Mouse (Mus musculus): Measurements from ENCODE around the gene Ptprc. TPM values are rescaled to one million over a fixed set of nuclear protein-coding genes. Genes with fewer than 3 reads are reported as not detected.

Ptprc gene
- polyA plus RNA-seq, 1 experiment from 2014 or later: 2.6 TPM

DNA sequence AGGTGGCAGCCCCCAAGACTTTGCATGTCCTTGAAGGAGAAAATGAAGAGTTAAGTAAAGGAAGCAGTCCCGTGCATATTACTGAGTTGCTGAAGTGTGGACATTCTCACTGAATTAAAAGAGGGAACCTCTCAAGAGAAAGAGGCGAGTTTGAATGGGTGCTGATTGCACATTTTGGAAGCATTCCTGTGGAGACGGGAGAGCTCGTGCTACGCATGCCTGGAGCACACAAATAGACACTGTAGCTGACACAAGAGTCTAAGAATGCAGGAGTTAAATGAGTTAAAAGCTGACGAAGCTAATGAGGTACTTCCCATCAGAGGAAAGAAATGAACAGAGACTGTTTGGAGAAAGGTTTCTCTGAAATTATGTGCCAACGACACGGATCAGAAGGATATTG lies 48.7 kb downstream of the Ptprc start:
- Histone ChIP-seq H3K27me3 (no peaks in the 10 kb centered on the region), H3K36me3 (no peaks in the 10 kb centered on the region), H3K9ac (no peak overlapping the region), H3K4me3 (no peak overlapping the region), H3K4me1 (replicated peaks) (0 out of 2 replicates have a peak, but pooled peaks cover 5% of the 10 kb centered on the region), H3K27ac (no peak overlapping the region), H3K9me3 (replicated peaks) (no peaks in the 10 kb centered on the region), H3K4me2 (peak overlapping the region; percentile 41)
- 38% methylated on average over 8 of the region's 8 CpGs for WGBS
- ATAC-seq (replicated peaks; ENCODE audit: insufficient number of reproducible peaks, insufficient read depth, low FRiP score, low read depth): no peak

DNA sequence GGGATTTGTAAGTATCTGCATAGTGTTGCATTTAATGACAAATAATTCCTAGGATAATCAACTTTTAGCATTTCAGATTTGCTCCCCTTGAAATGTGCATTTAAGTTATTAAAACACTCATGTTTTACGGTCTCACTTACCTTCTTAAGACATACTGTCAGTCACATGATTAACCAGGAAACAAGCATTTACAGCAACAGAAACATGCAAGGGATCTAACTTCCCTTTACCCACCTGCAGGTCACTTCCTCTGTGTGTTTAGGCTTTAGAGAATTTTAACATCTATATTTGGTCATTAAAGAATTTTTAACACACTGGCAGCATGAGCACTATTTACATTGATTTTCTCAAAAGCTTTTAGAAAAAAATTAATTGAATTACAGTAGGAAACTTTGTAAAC lies 50.2 kb downstream of the Ptprc start:
- ATAC-seq (replicated peaks; ENCODE audit: insufficient number of reproducible peaks, insufficient read depth, low FRiP score, low read depth): no peak
- Histone ChIP-seq H3K9ac (no peak overlapping the region), H3K4me1 (replicated peaks) (0 out of 2 replicates have a peak, but pooled peaks cover 5% of the 10 kb centered on the region), H3K4me2 (no peak overlapping the region), H3K9me3 (replicated peaks) (no peaks in the 10 kb centered on the region), H3K27me3 (no peaks in the 10 kb centered on the region), H3K4me3 (no peak overlapping the region), H3K36me3 (no peaks in the 10 kb centered on the region), H3K27ac (no peak overlapping the region)
- 70% methylated on average over 1 of the region's 1 CpGs for WGBS

DNA sequence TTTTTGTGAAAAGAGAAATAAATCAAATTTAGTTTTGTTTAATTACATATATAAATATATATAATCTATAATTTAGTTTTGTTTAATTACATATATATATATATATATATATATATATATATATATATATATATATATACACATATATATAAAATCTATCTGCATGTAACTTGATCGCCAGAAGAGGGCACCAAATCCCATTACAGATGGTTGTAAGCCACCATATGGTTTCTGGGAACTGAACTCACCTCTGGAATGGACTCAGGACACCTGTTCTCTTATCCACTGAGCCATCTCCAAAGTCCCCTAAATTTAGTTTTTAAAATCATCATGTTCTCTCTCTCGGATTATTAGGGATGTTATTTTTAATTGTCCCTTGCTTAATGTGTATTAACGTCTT lies 51.6 kb downstream of the Ptprc start:
- no peaks in the 10 kb centered on the region for H3K36me3 ChIP-seq
- H3K9me3 ChIP-seq (replicated peaks): no peaks in the 10 kb centered on the region
- H3K27me3 ChIP-seq: no peaks in the 10 kb centered on the region
- no peak for ATAC-seq (replicated peaks; ENCODE audit: insufficient number of reproducible peaks, insufficient read depth, low FRiP score, low read depth)
- H3K4me2 ChIP-seq: no peak overlapping the region
- H3K4me3 ChIP-seq: no peak overlapping the region
- no peak overlapping the region for H3K27ac ChIP-seq
- WGBS: 39% methylated on average over 3 of the region's 3 CpGs
- no peak overlapping the region for H3K9ac ChIP-seq
- 0 out of 2 replicates have a peak, but pooled peaks cover 5% of the 10 kb centered on the region for H3K4me1 ChIP-seq (replicated peaks)

DNA sequence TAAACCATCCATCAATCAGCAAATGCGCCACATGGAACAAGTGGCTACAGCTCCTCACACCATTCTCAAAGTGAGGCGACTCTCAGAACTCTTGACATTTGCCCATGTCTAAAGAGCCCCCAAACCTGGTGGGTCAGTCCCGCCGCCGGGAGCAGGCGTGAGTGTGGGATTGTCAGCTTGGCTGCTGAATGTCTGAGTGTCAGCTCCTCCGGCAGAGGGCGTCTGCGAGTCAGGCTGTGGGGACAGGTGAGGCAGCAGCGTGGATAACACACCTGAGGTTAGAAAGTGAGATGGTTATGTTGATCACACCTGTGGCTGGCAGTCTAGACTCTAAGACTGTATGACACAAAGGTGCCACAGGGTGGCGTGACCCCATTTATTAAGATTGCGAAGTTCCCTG lies 55.6 kb downstream of the Ptprc start:
- Histone ChIP-seq H3K4me3 (no peak overlapping the region), H3K9ac (no peak overlapping the region), H3K36me3 (no peaks in the 10 kb centered on the region), H3K27me3 (no peaks in the 10 kb centered on the region), H3K9me3 (replicated peaks) (no peaks in the 10 kb centered on the region), H3K27ac (no peak overlapping the region), H3K4me1 (replicated peaks) (no peaks in the 10 kb centered on the region), H3K4me2 (no peak overlapping the region)
- ATAC-seq (replicated peaks; ENCODE audit: insufficient number of reproducible peaks, insufficient read depth, low FRiP score, low read depth): no peak
- 53% methylated on average over 12 of the region's 12 CpGs for WGBS

DNA sequence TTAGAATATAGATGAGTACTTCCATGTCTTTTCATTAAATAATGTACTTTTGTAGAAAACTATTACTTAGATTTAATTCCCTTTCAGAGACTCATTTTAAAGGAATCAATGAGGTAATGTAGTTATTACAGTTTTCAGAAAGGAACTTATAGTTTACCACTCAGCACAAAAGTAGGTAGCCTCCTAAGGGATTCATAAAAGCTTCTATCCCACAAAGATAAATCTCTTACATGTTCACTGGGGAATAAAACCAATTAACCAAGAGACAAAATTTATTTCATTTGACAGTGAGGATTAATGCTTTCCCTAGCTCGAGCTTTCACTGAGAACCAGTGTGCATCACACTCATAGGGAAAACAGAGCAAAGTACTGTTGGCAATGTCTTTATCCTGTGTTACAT lies 82.3 kb downstream of the Ptprc start:
- Histone ChIP-seq H3K4me3 (no peak overlapping the region), H3K9ac (no peak overlapping the region), H3K27ac (no peak overlapping the region), H3K27me3 (no peaks in the 10 kb centered on the region), H3K9me3 (replicated peaks) (no peaks in the 10 kb centered on the region), H3K4me2 (no peak overlapping the region), H3K36me3 (no peaks in the 10 kb centered on the region), H3K4me1 (replicated peaks) (no peaks in the 10 kb centered on the region)
- no peak for ATAC-seq (replicated peaks; ENCODE audit: insufficient number of reproducible peaks, insufficient read depth, low FRiP score, low read depth)
- WGBS: 53% methylated on average over 1 of the region's 1 CpGs

DNA sequence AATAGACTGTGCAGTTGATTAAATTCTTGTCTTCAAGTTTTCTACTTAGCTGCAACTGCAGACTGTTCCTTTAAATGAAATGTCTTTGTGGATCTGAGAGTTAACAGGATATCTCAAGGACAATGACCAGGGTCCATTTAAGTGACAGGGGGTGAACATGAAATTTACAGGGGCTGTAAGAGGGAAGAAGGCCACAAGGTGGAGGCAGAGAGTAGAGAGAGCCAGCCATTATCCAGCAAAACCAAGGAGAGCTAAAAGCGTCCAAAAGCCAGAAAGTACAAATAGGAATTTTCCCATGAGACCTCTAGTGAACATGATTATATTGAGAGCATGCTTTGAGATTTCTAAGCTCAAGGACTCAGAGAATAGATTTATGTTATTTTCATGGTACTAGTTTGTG lies 89.7 kb downstream of the Ptprc start:
- Histone ChIP-seq H3K4me2 (no peak overlapping the region), H3K36me3 (no peaks in the 10 kb centered on the region), H3K4me3 (no peak overlapping the region), H3K9me3 (replicated peaks) (no peaks in the 10 kb centered on the region), H3K9ac (no peak overlapping the region), H3K27me3 (no peaks in the 10 kb centered on the region), H3K4me1 (replicated peaks) (no peaks in the 10 kb centered on the region), H3K27ac (no peak overlapping the region)
- WGBS: 3% methylated on average over 1 of the region's 1 CpGs
- ATAC-seq (replicated peaks; ENCODE audit: insufficient number of reproducible peaks, insufficient read depth, low FRiP score, low read depth): no peak

DNA sequence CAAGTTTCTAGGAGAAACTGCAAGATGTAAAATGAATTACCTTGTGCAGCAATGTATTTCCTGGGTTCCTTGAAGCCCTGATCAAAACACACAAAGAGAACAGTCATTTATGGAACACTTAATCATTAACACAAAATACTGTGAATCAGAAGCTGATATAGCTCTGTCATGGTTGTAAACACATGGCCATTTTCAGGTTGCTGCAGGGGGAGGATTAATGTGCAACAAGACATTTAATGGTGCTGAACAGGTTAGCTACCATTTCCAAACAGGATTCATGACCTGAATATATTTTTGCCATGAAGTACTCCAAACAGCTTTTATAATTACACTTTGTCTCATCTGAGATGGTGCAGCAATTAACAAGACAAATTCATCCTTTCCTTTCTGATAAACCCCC lies 91.8 kb downstream of the Ptprc start:
- H3K27ac ChIP-seq: no peak overlapping the region
- H3K4me1 ChIP-seq (replicated peaks): no peaks in the 10 kb centered on the region
- H3K9ac ChIP-seq: no peak overlapping the region
- no peaks in the 10 kb centered on the region for H3K9me3 ChIP-seq (replicated peaks)
- no peaks in the 10 kb centered on the region for H3K27me3 ChIP-seq
- no peaks in the 10 kb centered on the region for H3K36me3 ChIP-seq
- ATAC-seq (replicated peaks; ENCODE audit: insufficient number of reproducible peaks, insufficient read depth, low FRiP score, low read depth): no peak
- no peak overlapping the region for H3K4me2 ChIP-seq
- H3K4me3 ChIP-seq: no peak overlapping the region

DNA sequence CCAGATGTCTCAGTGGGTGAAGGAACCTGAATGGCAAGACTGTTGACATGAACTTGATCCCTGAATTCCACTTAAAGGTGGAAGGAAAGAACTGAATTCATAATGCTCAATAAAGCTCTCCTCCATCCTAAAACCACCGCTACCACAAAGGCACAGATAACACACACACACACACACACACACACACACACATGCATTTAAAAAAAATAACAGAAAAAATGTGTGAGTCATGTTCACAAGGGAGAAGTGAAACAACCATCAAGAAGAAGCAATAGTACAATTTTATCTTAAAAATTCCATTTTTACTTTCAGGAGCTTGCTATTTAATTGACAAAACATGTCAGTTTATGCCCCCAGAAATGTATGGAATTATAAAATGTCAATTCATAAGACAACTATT lies 95.2 kb downstream of the Ptprc start:
- Histone ChIP-seq H3K27me3 (no peaks in the 10 kb centered on the region), H3K4me3 (no peak overlapping the region), H3K9ac (no peak overlapping the region), H3K36me3 (no peaks in the 10 kb centered on the region), H3K27ac (no peak overlapping the region), H3K4me1 (replicated peaks) (no peaks in the 10 kb centered on the region), H3K9me3 (replicated peaks) (no peaks in the 10 kb centered on the region), H3K4me2 (no peak overlapping the region)
- no peak for ATAC-seq (replicated peaks; ENCODE audit: insufficient number of reproducible peaks, insufficient read depth, low FRiP score, low read depth)
- WGBS: 100% methylated on average over 1 of the region's 1 CpGs

DNA sequence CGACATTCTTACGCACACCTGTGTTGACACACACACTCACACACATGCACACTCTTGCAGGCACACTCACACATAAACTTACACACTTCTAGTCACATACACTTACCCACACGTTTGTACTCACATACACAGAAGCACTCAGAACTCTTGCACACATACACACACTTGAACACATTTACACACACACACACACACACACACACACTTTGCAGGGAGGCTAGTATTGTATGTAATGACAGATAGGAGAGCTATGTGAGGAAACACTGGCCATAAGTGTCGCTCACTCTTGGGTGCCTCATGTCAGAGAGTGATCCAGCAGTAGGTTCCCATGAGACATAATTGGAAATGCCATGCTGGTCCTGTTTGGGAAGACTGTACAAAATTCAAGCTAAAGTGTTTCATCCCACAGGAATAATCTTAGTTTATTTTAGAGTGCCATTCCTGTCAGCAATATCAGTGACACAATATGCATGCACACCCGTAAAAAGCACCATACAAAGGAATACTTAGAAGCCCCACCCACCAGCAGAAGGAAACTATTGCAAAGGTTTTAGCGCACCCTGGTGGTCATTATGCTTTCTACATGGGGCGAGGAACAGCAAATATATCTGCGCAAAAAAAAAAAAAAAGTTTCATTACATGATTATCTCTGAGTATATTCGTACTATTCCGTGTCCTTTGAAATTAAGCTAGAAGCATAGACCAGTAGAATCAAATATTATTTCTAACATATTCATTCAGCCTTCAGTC lies 131.1 kb downstream of the Ptprc start:
- H3K4me1 ChIP-seq (replicated peaks): peaks cover 6% of the 10 kb centered on the region; the same call in 1 of the 2 replicates
- H3K4me2 ChIP-seq: no peak overlapping the region
- H3K4me3 ChIP-seq: no peak overlapping the region
- H3K9ac ChIP-seq: no peak overlapping the region
- H3K27me3 ChIP-seq: no peaks in the 10 kb centered on the region
- 0 out of 2 replicates have a peak, but pooled peaks have one; percentile 53 for ATAC-seq (replicated peaks; ENCODE audit: insufficient number of reproducible peaks, insufficient read depth, low FRiP score, low read depth)
- H3K9me3 ChIP-seq (replicated peaks): no peaks in the 10 kb centered on the region
- no peaks in the 10 kb centered on the region for H3K36me3 ChIP-seq
- H3K27ac ChIP-seq: no peak overlapping the region
- WGBS: 28% methylated on average over 10 of the region's 10 CpGs

DNA sequence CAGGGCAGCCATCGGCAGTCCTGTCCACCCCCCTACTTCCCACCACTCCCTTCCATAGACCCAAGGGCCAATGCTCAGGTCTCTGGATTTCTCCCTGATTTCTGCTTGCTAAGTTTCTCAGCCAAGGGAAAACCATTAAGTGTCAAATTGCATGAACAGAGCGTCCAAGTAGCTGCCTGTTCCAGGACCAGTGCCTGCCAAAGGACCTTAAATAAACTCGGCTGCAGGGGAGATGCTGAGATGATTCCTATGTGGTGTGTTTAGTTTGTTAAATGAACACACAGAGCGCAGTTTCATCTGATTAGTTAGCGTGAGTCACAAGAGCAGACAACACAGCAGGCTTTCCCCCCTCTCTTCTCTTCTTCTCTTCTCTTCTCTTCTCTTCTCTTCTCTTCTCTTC lies 135.0 kb downstream of the Ptprc start:
- H3K27me3 ChIP-seq: no peaks in the 10 kb centered on the region
- no peak for ATAC-seq (replicated peaks; ENCODE audit: insufficient number of reproducible peaks, insufficient read depth, low FRiP score, low read depth)

DNA sequence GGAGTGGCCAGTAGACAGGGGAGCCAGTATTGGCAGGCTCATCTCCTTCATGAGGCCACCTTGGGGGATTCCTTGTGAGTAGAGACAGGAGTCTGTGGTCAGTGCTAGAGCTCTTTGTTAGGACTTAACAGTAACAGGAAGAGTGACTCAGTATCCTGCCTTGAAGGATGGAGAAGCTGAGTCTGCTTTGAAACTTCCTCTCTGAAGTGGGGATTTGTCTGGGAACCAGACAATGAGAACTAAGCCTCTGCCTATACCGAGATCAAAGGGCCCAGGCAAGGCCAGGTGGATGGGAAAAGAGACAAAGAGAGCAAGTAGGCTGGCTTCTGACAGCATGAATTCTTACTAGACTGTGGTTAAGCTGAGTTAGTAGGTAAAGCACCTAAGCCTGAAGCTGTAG lies 136.3 kb downstream of the Ptprc start:
- 30% methylated on average over 1 of the region's 1 CpGs for WGBS
- Histone ChIP-seq H3K27me3 (no peaks in the 10 kb centered on the region), H3K4me2 (no peak overlapping the region), H3K27ac (no peak overlapping the region), H3K36me3 (no peaks in the 10 kb centered on the region), H3K4me3 (no peak overlapping the region), H3K9ac (no peak overlapping the region), H3K4me1 (replicated peaks) (peaks cover 4% of the 10 kb centered on the region; the same call in 1 of the 2 replicates), H3K9me3 (replicated peaks) (no peaks in the 10 kb centered on the region)
- ATAC-seq (replicated peaks; ENCODE audit: insufficient number of reproducible peaks, insufficient read depth, low FRiP score, low read depth): peak; percentile 43; the same call in 1 of the 2 replicates

More for the DNA sequence above, 135.0 kb downstream of the Ptprc start:
- Histone ChIP-seq H3K27ac (no peak overlapping the region), H3K4me1 (replicated peaks) (peaks cover 6% of the 10 kb centered on the region; the same call in 1 of the 2 replicates), H3K9me3 (replicated peaks) (no peaks in the 10 kb centered on the region), H3K4me2 (no peak overlapping the region), H3K36me3 (no peaks in the 10 kb centered on the region), H3K4me3 (no peak overlapping the region), H3K9ac (no peak overlapping the region)
- WGBS: 44% methylated on average over 5 of the region's 5 CpGs

DNA sequence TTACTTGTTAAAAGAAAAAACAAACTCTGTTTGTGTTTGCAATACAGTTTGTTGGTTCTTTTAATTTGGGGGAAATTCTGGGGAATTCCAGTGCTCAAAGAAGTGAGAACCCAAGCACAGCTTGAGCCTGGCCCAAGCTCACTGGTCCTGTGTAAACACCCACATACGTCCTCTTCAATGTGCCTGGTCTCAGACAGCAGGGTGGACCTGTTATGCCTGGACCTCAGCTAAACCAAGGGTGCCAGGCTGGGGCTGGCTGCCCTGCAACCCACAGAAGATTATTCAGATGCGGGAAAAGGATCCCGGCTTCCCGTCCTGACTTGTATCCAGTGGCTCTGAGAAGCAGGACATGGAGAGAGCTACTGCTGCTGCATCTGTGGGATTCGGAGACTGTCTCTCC lies 138.0 kb downstream of the Ptprc start:
- H3K4me1 ChIP-seq (replicated peaks): 0 out of 2 replicates have a peak, but pooled peaks cover 3% of the 10 kb centered on the region
- WGBS: 55% methylated on average over 5 of the region's 5 CpGs

More for the DNA sequence above, 138.0 kb downstream of the Ptprc start:
- no peaks in the 10 kb centered on the region for H3K36me3 ChIP-seq
- H3K27me3 ChIP-seq: no peaks in the 10 kb centered on the region
- ATAC-seq (replicated peaks; ENCODE audit: insufficient number of reproducible peaks, insufficient read depth, low FRiP score, low read depth): no peak
- H3K9me3 ChIP-seq (replicated peaks): no peaks in the 10 kb centered on the region
- no peak overlapping the region for H3K9ac ChIP-seq
- H3K4me3 ChIP-seq: no peak overlapping the region
- H3K27ac ChIP-seq: no peak overlapping the region
- no peak overlapping the region for H3K4me2 ChIP-seq
